Mouse (Mus musculus) lung, postnatal 0 days (tissue): ENCODE measurements around the gene Syce2. TPM values are rescaled to one million over a fixed set of nuclear protein-coding genes. Genes with fewer than 3 reads are reported as not detected.
A peak's percentile ranks its signal among the peaks of the same experiment; 100 is the strongest.

Experiments
- ATAC-seq: fragments of 200-750 bp; cut with Nextera tagmentation; 2 replicates; pipeline ENCODE4 v1.8.0; 2017; ENCODE audit warnings: moderate library complexity
- DNase-seq: peaks from one replicate; pipeline ENCODE4 v3.0.0-alpha.2; 2016; ENCODE audit warnings: low spot score
- H3K27ac ChIP-seq: fragments of 300-500 bp; sonication (generic); 2 replicates; pipeline ENCODE4 v1.5.1; 2014; ENCODE audit warnings: antibody characterized with exemption, mild to moderate bottlenecking, low read length, mixed read lengths
- H3K27me3 ChIP-seq: fragments of 300-500 bp; sonication (generic); replicated peaks from 2 replicates; pipeline ENCODE4 v1.6.1; 2014; ENCODE audit warnings: low read length, mixed read lengths; ENCODE audit not compliant: insufficient read depth
- H3K36me3 ChIP-seq: fragments of 300-500 bp; sonication (generic); 2 replicates; pipeline ENCODE4 v1.6.1; 2014; ENCODE audit warnings: low read length, mixed read lengths; ENCODE audit not compliant: insufficient read depth
- H3K4me1 ChIP-seq: fragments of 300-500 bp; sonication (generic); 2 replicates; pipeline ENCODE4 v1.6.1; 2014; ENCODE audit warnings: antibody characterized with exemption, low read depth, low read length, mixed read lengths; ENCODE audit not compliant: insufficient read depth
- H3K4me2 ChIP-seq: fragments of 300-500 bp; sonication (generic); replicated peaks from 2 replicates; pipeline ENCODE4 v1.6.1; 2014; ENCODE audit warnings: low read depth, mild to moderate bottlenecking, low read length, moderate library complexity, mixed read lengths
- H3K4me3 ChIP-seq: fragments of 300-500 bp; sonication (generic); 2 replicates; pipeline ENCODE4 v1.5.1; 2014; ENCODE audit warnings: low read depth, low read length
- H3K9ac ChIP-seq: fragments of 300-500 bp; sonication (generic); replicated peaks from 2 replicates; pipeline ENCODE4 v1.6.1; 2014; ENCODE audit warnings: low read depth, mild to moderate bottlenecking
- H3K9me3 ChIP-seq: fragments of 300-500 bp; sonication (generic); 2 replicates; pipeline ENCODE4 v1.6.1; 2016; ENCODE audit warnings: low read length, mixed read lengths
- CTCF ChIP-seq: IDR thresholded peaks from 2 replicates; pipeline ENCODE4 v1.5.1; 2016; ENCODE audit warnings: antibody characterized with exemption, mild to moderate bottlenecking
- EP300 ChIP-seq: IDR thresholded peaks from 2 replicates; pipeline ENCODE4 v1.6.1; 2016; ENCODE audit warnings: antibody characterized with exemption, mild to moderate bottlenecking, control low read depth
- whole genome bisulfite sequencing: fragments of 180-500 bp; shearing (Covaris S2); extraction: QIAGEN DNeasy Blood & Tissue Kit; methylation state at CpG from one replicate; pipeline ENCODE4 v1.1.7; 2014; 5-methylcytosine and 5-hydroxymethylcytosine counted together
- polyA plus RNA-seq: library from polyadenylated mRNA; unstranded; fragments of >200 nt; fragmentation: Nextera tagmentation; extraction: Ambion mirVana; gene quantifications from 2 replicates; pipeline ENCODE4 v1.2.1, GENCODE M21; 2015

Gene Syce2
- polyA plus RNA-seq, 1 experiment from 2014 or later = 11.1 TPM

GRCm38 (mm10) chr8:84893709-84894134 is 21.8 kb downstream of the Syce2 start, which contains the start of gene Gcdh:
Gene Gcdh, minus strand, starts transcription at chr8:84893921.
- Histone ChIP-seq H3K4me1 (0 out of 2 replicates have a peak, but pooled peaks cover 4% of the 10 kb centered on the region), H3K9ac (peak within 1 kb of the TSS; percentile 45), H3K36me3 (no peaks in the 10 kb centered on the region), H3K9me3 (no peaks in the 10 kb centered on the region), H3K27ac (0 out of 2 replicates have a peak within 1 kb of the TSS, but pooled peaks have one; percentile 4), H3K27me3 (no peaks in the 10 kb centered on the region), H3K4me2 (peak within 1 kb of the TSS; percentile 81), H3K4me3 (peak within 1 kb of the TSS; percentile 50)
- WGBS = under 1% methylated on average over 11 of the region's 11 CpGs
- no peak for TF ChIP-seq CTCF
- TF ChIP-seq EP300 = peak; percentile 83
- DNase-seq = peak; percentile 99
- peak; percentile 100 for ATAC-seq

DNA sequence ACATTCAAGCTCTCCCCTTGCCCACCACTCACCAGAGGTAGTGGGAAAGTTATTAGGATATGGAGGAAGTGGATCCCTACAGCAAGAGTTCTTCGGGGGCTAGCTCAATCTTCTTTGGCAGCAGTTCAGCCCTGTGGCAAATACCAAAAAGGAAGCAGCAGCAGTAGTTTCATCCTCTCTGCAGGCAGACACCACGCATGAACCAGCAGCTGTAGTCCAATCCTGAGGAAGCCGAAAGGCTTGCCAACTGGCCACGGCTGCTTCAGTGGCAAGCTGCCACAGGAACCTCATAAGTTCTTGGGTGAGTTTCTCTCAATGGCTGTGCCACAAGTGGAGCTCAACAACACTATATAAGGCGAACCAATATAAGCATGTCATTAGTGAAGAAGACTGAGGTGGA is 24.1 kb downstream of the Syce2 start:
- H3K4me2 ChIP-seq = no peak overlapping the region
- no peak overlapping the region for H3K4me3 ChIP-seq
- H3K36me3 ChIP-seq = no peaks in the 10 kb centered on the region
- no peaks in the 10 kb centered on the region for H3K9me3 ChIP-seq
- no peak overlapping the region for H3K9ac ChIP-seq
- ATAC-seq (no peak), DNase-seq (no peak)
- no peaks in the 10 kb centered on the region for H3K27me3 ChIP-seq
- 0 out of 2 replicates have a peak, but pooled peaks cover 4% of the 10 kb centered on the region for H3K4me1 ChIP-seq
- no peak for TF ChIP-seq EP300
- TF ChIP-seq CTCF = no peak
- 85% methylated on average over 5 of the region's 5 CpGs for WGBS
- H3K27ac ChIP-seq = no peak overlapping the region

DNA sequence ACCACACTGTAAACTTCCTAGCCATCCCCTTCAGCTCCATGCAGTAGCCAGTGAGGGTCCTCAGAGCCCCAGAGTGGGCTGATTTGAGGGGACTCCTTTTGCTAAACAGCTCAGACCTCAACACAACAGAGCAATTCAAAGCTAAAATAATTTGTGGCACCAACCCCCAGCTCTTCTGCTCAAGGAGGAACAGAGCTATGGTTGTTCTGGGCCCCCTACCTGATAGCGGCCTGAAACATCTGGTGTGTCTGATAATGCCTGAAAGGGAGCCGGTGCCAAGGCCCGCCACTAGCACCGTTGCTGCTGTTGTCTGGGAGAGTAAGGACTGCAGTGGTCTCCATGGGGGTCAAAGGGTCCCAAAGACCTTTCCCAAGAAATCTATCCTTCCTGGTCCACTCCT is 29.2 kb downstream of the Syce2 start:
- H3K27me3 ChIP-seq = 0 out of 2 replicates have a peak, but pooled peaks cover 4% of the 10 kb centered on the region
- DNase-seq = no peak
- WGBS = 63% methylated on average over 4 of the region's 4 CpGs
- no peak overlapping the region for H3K4me2 ChIP-seq
- ATAC-seq = no peak
- no peak for TF ChIP-seq EP300
- TF ChIP-seq CTCF = no peak
- H3K4me1 ChIP-seq = peaks cover 6% of the 10 kb centered on the region; the same call in 1 of the 2 replicates
- no peak overlapping the region for H3K4me3 ChIP-seq
- no peaks in the 10 kb centered on the region for H3K9me3 ChIP-seq
- no peaks in the 10 kb centered on the region for H3K36me3 ChIP-seq
- no peak overlapping the region for H3K9ac ChIP-seq
- no peak overlapping the region for H3K27ac ChIP-seq

- Histone ChIP-seq H3K27me3 (0 out of 2 replicates have a peak, but pooled peaks cover 4% of the 10 kb centered on the region), H3K4me1 (peaks cover 6% of the 10 kb centered on the region; the same call in 1 of the 2 replicates), H3K4me3 (peak within 1 kb of the TSS; percentile 48), H3K4me2 (peak within 1 kb of the TSS; percentile 99), H3K9ac (peak within 1 kb of the TSS; percentile 29; the same call in 1 of the 2 replicates), H3K36me3 (no peaks in the 10 kb centered on the region), H3K9me3 (no peaks in the 10 kb centered on the region), H3K27ac (no peak within 1 kb of the TSS)
- 60% methylated on average over 3 of the region's 3 CpGs for WGBS
- ATAC-seq = no peak
- no peak for DNase-seq
- TF ChIP-seq CTCF (no peak), EP300 (no peak)
These were observed 29.8 kb downstream of the Syce2 start, which contains the start of gene Klf1 for GRCm38 (mm10) chr8:84901752-84902151. Gene Klf1, plus strand, starts transcription at chr8:84901928.

- H3K4me3 ChIP-seq = peak overlapping the region; percentile 48
- H3K27me3 ChIP-seq = 0 out of 2 replicates have a peak, but pooled peaks cover 4% of the 10 kb centered on the region
- peaks cover 6% of the 10 kb centered on the region; the same call in 1 of the 2 replicates for H3K4me1 ChIP-seq
- no peaks in the 10 kb centered on the region for H3K36me3 ChIP-seq
- DNase-seq (peak; percentile 19), ATAC-seq (0 out of 2 replicates have a peak, but pooled peaks have one; percentile 0)
- no peaks in the 10 kb centered on the region for H3K9me3 ChIP-seq
- H3K4me2 ChIP-seq = peak overlapping the region; percentile 99
- TF ChIP-seq EP300 (no peak), CTCF (no peak)
- peak overlapping the region; percentile 29; the same call in 1 of the 2 replicates for H3K9ac ChIP-seq
- whole genome bisulfite sequencing = 4% methylated on average over 24 of the region's 24 CpGs
- no peak overlapping the region for H3K27ac ChIP-seq
These were observed 30.5 kb downstream of the Syce2 start for GRCm38 (mm10) chr8:84902367-84902919.

DNA sequence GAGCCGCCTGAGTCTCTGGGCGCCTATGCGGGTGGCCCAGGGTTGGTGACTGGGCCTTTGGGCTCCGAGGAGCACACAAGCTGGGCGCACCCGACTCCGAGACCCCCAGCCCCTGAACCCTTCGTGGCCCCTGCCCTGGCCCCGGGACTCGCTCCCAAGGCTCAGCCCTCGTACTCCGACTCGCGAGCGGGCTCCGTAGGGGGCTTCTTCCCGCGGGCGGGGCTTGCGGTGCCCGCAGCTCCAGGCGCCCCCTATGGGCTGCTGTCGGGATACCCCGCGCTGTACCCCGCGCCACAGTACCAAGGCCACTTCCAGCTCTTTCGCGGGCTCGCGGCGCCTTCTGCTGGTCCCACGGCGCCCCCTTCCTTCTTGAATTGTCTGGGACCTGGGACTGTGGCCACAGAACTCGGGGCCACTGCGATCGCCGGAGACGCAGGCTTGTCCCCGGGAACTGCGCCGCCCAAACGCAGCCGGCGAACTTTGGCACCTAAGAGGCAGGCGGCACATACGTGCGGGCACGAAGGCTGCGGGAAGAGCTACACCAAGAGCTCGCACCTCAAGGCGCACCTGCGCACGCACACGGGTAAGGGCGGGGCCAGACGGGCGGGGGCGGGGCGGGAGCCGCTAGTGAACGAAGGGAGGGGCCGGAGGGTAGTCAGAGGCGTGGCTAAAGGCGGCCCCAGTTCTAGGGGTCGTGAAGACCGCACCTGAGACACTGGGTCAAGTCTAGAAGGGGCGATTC is 31.2 kb downstream of the Syce2 start:
- H3K4me2 ChIP-seq = peak overlapping the region; percentile 99
- DNase-seq (peak; percentile 94), ATAC-seq (peak; percentile 95)
- TF ChIP-seq CTCF = peak; percentile 93
- TF ChIP-seq EP300 = no peak
- no peaks in the 10 kb centered on the region for H3K9me3 ChIP-seq
- H3K27me3 ChIP-seq = 0 out of 2 replicates have a peak, but pooled peaks cover 4% of the 10 kb centered on the region
- peak overlapping the region; percentile 29 for H3K9ac ChIP-seq
- 3% methylated on average over 59 of the region's 68 CpGs for WGBS
- H3K4me1 ChIP-seq = peaks cover 6% of the 10 kb centered on the region; the same call in 1 of the 2 replicates
- peak overlapping the region; percentile 48 for H3K4me3 ChIP-seq
- H3K36me3 ChIP-seq = no peaks in the 10 kb centered on the region
- H3K27ac ChIP-seq = peak overlapping the region; percentile 77
